Mouse (Mus musculus) intestine, embryonic 16.5 days (tissue): ENCODE results near the gene Art5. TPM values are rescaled to one million over a fixed set of nuclear protein-coding genes. Genes with fewer than 3 reads are reported as not detected.

Experiments
- ATAC-seq: fragments of 200-750 bp; cut with Nextera tagmentation; 2 replicates; pipeline ENCODE4 v1.8.0; 2017; ENCODE audit warnings: moderate TSS enrichment, moderate library complexity
- H3K27ac ChIP-seq: fragments of 300-500 bp; sonication (generic); 2 replicates; pipeline ENCODE4 v1.5.1; 2014; ENCODE audit warnings: mild to moderate bottlenecking, low read length
- H3K27me3 ChIP-seq: fragments of 300-500 bp; sonication (generic); replicated peaks from 2 replicates; pipeline ENCODE4 v1.6.1; 2014; ENCODE audit warnings: low read length, control low read depth, mixed read lengths; ENCODE audit not compliant: control insufficient read depth, insufficient read depth
- H3K36me3 ChIP-seq: fragments of 300-500 bp; sonication (generic); 2 replicates; pipeline ENCODE4 v1.6.1; 2014; ENCODE audit warnings: low read length, control low read depth; ENCODE audit not compliant: control insufficient read depth, insufficient read depth
- H3K4me1 ChIP-seq: fragments of 300-500 bp; sonication (generic); 2 replicates; pipeline ENCODE4 v1.6.1; 2014; ENCODE audit warnings: low read length, control low read depth, mixed read lengths; ENCODE audit not compliant: control insufficient read depth, insufficient read depth
- H3K4me2 ChIP-seq: fragments of 300-500 bp; sonication (generic); 2 replicates; pipeline ENCODE4 v1.6.1; 2014; ENCODE audit warnings: low read depth, low read length, control low read depth
- H3K4me3 ChIP-seq: fragments of 300-500 bp; sonication (generic); 2 replicates; pipeline ENCODE4 v1.5.1; 2014; ENCODE audit warnings: mild to moderate bottlenecking, low read length
- H3K9ac ChIP-seq: fragments of 300-500 bp; sonication (generic); 2 replicates; pipeline ENCODE4 v1.6.1; 2014; ENCODE audit warnings: low read depth, low read length
- H3K9me3 ChIP-seq: fragments of 300-500 bp; sonication (generic); 2 replicates; pipeline ENCODE4 v1.6.1; 2016; ENCODE audit warnings: low read length, control low read depth; ENCODE audit not compliant: control insufficient read depth
- WGBS: fragments of 180-500 bp; shearing (Covaris S2); extraction: QIAGEN DNeasy Blood & Tissue Kit; methylation state at CpG from one replicate; pipeline ENCODE4 v1.1.7; 2014; 5-methylcytosine and 5-hydroxymethylcytosine counted together
- polyA plus RNA-seq: library from polyadenylated mRNA; unstranded; fragments of >200 nt; fragmentation: Nextera tagmentation; extraction: Ambion mirVana; gene quantifications from 2 replicates; pipeline ENCODE4 v1.2.1, GENCODE M21; 2015

The Art5 gene
- polyA plus RNA-seq = 0.48 and 0.77 TPM in 2 replicates

DNA sequence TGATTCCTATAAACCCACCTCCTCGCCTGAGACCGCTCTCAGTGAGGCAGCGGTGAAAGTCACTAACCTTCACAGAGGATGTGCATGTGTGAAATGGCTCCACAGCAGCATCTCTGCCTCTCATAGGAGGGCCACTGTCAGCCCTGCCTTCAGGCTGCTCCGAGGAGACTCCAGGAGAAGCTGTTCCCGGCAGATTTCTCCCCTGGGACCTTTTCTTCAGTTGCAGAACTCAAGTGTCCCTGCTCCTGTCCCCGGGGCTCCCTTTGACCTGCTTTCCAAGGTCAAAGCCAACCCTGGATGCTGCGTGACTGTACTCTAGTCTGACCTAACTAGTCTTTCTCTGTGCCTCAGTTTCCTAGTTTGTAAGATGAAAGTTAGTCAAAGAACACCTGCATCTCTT, at the start of gene Art5:
Art5 (minus strand) TSS at position 319 of the 400 bp plus-strand sequence.
- ATAC-seq = no peak
- no peaks in the 10 kb centered on the region for H3K36me3 ChIP-seq
- WGBS = 79% methylated on average over 7 of the region's 7 CpGs
- H3K9ac ChIP-seq = no peak within 1 kb of the TSS
- H3K4me2 ChIP-seq = no peak within 1 kb of the TSS
- no peaks in the 10 kb centered on the region for H3K27me3 ChIP-seq
- peaks cover 8% of the 10 kb centered on the region for H3K4me1 ChIP-seq
- no peaks in the 10 kb centered on the region for H3K9me3 ChIP-seq
- no peak within 1 kb of the TSS for H3K4me3 ChIP-seq
- no peak within 1 kb of the TSS for H3K27ac ChIP-seq

DNA sequence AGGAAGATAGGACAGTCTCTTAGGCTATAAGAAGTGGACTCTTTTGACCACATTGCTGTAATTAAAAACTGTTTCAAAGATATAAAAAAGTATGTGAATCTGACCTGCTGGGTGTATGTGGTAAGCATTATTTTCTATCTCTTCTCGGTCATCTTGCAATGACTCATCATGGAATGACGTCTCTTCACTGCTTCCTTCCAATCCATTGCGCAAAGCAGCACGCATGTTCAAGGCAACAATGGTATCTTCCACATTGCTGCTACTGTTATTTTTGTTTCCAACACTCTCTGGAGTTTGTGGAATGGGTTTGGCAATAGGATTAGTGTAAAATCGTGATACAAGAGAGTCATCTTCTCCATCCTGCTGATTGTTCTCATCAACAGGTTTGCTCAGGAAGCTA, 44.4 kb upstream of the Art5 start:
- H3K4me2 ChIP-seq = no peak overlapping the region
- ATAC-seq = no peak
- no peaks in the 10 kb centered on the region for H3K4me1 ChIP-seq
- H3K9ac ChIP-seq = no peak overlapping the region
- 91% methylated on average over 5 of the region's 5 CpGs for WGBS
- H3K9me3 ChIP-seq = no peaks in the 10 kb centered on the region
- no peaks in the 10 kb centered on the region for H3K27me3 ChIP-seq
- H3K4me3 ChIP-seq = no peak overlapping the region
- H3K27ac ChIP-seq = no peak overlapping the region
- 0 out of 2 replicates have a peak, but pooled peaks cover 8% of the 10 kb centered on the region for H3K36me3 ChIP-seq

DNA sequence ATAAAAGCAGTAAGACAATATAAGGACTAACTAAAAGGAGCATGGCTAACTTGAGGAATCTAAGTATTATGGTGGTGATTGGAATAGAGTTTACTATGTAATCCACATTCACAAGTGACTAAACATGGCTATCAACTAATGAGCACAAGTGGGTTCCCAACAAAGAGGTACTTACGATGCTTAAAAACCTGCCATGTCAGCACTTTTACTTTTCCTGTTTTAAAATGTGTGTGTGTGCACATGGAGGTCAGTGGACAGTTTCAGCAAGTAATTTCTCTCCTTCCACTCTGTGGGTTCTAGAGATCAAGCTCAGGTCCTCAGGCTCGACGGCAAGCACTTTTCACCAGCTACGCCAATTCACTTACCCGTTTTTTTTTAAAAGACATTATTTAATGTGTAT, 28.6 kb upstream of the Art5 start:
- Histone ChIP-seq H3K4me2 (no peak overlapping the region), H3K4me1 (no peaks in the 10 kb centered on the region), H3K27ac (no peak overlapping the region), H3K4me3 (no peak overlapping the region), H3K27me3 (no peaks in the 10 kb centered on the region), H3K9ac (no peak overlapping the region), H3K9me3 (no peaks in the 10 kb centered on the region), H3K36me3 (peaks cover 18% of the 10 kb centered on the region)
- 95% methylated on average over 5 of the region's 5 CpGs for WGBS
- ATAC-seq = no peak

GRCm38 (mm10) chr7:102137464-102137863, 28.2 kb upstream of the Art5 start:
- H3K27me3 ChIP-seq = no peaks in the 10 kb centered on the region
- H3K4me2 ChIP-seq = no peak overlapping the region
- 96% methylated on average over 1 of the region's 1 CpGs for WGBS
- peaks cover 21% of the 10 kb centered on the region for H3K36me3 ChIP-seq
- H3K4me1 ChIP-seq = no peaks in the 10 kb centered on the region
- H3K9me3 ChIP-seq = no peaks in the 10 kb centered on the region
- ATAC-seq = no peak
- no peak overlapping the region for H3K4me3 ChIP-seq
- H3K27ac ChIP-seq = no peak overlapping the region
- H3K9ac ChIP-seq = no peak overlapping the region

GRCm38 (mm10) chr7:102132395-102132794, 23.1 kb upstream of the Art5 start:
- 85% methylated on average over 4 of the region's 4 CpGs for WGBS
- H3K9ac ChIP-seq = no peak overlapping the region
- H3K27ac ChIP-seq = peak overlapping the region; percentile 33; the same call in 1 of the 2 replicates
- H3K4me3 ChIP-seq = no peak overlapping the region
- no peak overlapping the region for H3K4me2 ChIP-seq
- no peaks in the 10 kb centered on the region for H3K4me1 ChIP-seq
- ATAC-seq = no peak
- no peaks in the 10 kb centered on the region for H3K27me3 ChIP-seq
- no peaks in the 10 kb centered on the region for H3K9me3 ChIP-seq
- peaks cover 25% of the 10 kb centered on the region for H3K36me3 ChIP-seq

DNA sequence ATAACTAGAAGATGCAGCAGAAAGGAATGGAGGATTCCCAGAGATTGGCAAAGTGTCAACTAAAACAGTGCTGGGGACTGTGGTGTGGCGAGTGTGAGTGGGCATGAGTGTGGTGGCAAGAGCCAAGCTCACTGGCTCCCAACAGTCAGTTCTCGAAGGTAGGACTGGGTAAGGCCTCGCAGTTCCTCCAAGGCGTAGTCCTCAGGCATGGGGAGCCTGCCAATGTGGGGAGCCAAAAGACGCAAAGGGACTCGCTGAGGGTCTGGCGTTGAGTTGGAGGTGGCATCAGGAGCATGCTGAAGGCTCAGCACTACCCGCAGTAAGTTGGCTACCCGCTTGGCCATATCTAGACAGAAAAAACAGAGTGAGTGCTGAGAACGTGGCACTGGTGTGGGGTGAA, 11.0 kb upstream of the Art5 start:
- Histone ChIP-seq H3K9me3 (no peaks in the 10 kb centered on the region), H3K4me3 (no peak overlapping the region), H3K9ac (no peak overlapping the region), H3K4me2 (no peak overlapping the region), H3K4me1 (no peaks in the 10 kb centered on the region), H3K27ac (no peak overlapping the region), H3K27me3 (no peaks in the 10 kb centered on the region), H3K36me3 (peaks cover 39% of the 10 kb centered on the region)
- WGBS = 94% methylated on average over 10 of the region's 10 CpGs
- no peak for ATAC-seq

- Histone ChIP-seq H3K4me1 (no peaks in the 10 kb centered on the region), H3K27me3 (no peaks in the 10 kb centered on the region), H3K4me2 (no peak overlapping the region), H3K9me3 (no peaks in the 10 kb centered on the region), H3K36me3 (peaks cover 16% of the 10 kb centered on the region; the same call in 1 of the 2 replicates), H3K4me3 (no peak overlapping the region), H3K27ac (no peak overlapping the region), H3K9ac (no peak overlapping the region)
- no peak for ATAC-seq
- 79% methylated on average over 6 of the region's 6 CpGs for WGBS
Measured at GRCm38 (mm10) chr7:102117382-102117781, 8.1 kb upstream of the Art5 start.

DNA sequence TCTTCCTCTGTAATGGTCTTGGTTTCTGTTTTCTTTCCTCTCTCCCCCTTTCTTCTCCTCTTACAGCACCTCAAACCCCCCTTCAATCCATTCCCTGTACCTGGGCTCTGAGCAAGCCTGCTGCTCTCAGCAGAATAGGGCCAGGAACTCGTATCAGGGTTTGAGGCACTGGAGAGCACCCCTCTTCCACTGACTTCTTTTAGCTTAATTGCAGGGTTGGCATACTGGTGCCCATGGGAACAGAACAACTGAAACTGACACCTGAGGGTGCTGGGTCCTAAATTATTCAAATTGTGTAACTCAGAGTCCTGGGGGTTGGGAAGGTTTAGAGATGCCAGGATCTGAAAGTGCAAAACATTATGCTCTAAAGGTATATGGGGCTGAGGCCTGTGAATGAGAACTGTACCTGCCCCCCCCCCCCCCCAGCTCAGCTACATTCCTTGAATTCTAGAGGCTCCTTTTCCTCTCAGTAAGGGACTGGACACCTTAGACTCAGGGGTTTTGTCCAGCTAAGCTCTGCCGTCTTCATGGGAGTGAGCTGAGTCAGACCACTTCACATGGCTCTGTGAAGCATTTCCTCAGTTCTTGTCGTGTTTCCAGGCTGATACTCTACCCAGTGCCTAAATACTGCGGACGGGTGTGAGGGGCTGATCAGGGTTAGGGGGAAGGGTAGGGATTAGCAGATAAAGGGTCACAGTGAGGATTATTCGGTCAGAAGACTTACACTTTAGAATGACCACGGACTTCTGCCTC, 7.5 kb upstream of the Art5 start, which contains the start of gene Chrna10:
Chrna10 (minus strand) TSS at position 250 of the 753 bp plus-strand sequence.
- no peak for ATAC-seq
- Histone ChIP-seq H3K36me3 (peaks cover 12% of the 10 kb centered on the region; the same call in 1 of the 2 replicates), H3K27me3 (no peaks in the 10 kb centered on the region), H3K9me3 (no peaks in the 10 kb centered on the region), H3K4me2 (no peak within 1 kb of the TSS), H3K4me3 (no peak within 1 kb of the TSS), H3K9ac (no peak within 1 kb of the TSS), H3K27ac (no peak within 1 kb of the TSS), H3K4me1 (no peaks in the 10 kb centered on the region)
- 43% methylated on average over 7 of the region's 7 CpGs for WGBS

DNA sequence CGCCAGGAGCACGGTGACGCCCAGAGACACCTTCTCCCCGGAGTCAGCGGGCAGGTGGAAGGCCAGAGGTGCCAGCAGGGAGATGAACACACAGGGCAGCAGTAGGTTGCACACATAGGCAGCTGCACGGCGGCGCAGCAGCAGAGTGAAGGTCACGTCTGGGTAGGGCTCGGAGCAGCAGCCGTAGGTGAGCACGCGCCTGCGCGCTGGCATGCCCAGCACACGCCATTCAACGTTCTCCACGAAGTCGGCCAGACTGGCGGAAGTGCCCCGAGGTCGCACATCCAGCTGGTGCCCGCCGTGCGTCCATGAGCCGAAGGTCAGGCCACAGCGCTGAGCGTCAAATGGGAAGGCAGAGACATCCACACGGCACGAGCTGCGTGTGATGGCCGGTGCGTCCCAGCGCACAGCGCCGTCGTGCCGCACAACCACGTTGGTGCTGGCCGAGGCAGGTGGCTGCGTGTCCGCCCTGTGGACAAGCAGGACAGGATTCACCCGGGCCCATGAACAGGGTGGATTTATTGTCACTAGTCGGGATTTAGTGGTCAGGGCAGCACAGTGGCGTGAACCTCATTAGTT, 4.0 kb upstream of the Art5 start:
- Histone ChIP-seq H3K9ac (no peak overlapping the region), H3K4me2 (no peak overlapping the region), H3K36me3 (no peaks in the 10 kb centered on the region), H3K27ac (no peak overlapping the region), H3K4me1 (no peaks in the 10 kb centered on the region), H3K4me3 (no peak overlapping the region), H3K27me3 (no peaks in the 10 kb centered on the region), H3K9me3 (no peaks in the 10 kb centered on the region)
- ATAC-seq = no peak
- 72% methylated on average over 45 of the region's 45 CpGs for WGBS
